Mouse (Mus musculus) thymus, postnatal 10 days (tissue): ENCODE results near the gene Krtdap.
"Not testable (repeated sequence)": the region's sequence is repeated elsewhere in the genome, so short reads cannot be mapped to it uniquely, and the experiment has no call there.

Source experiments
- DNase-seq, 2 experiments: peaks; one replicate each; pipeline ENCODE4 v3.0.0; 2021; ENCODE audit warnings: low spot score in 2 of 2

The Krtdap gene

DNA sequence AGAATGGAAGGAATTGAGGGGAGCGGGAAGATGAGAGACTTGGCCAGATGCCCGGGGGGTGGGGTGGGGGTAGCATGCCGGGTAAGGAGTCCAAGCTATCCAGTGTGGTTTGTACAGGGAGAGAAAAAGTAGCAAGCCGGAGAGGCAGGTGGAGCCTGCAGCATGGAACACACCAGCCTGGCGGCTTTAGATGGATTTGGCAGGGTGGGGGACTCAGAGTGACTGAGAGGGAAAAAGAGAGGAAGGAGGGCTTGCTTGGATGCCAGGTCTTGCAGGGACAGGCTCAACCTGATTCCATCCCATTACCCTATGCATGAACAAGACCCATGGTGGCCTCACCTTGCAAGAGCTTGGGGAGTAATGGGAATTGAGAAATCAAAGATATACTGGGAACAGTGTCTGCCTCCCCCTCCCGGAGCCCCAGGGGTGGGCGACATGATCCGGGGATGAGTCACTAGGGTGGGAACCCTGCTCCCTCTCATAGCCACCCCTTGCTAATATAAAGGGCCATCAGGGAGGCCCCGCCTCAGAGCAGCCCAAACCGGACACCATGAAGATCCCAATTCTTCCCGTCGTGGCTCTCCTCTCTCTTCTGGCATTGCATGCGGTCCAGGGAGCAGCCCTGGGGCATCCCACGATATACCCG lies at the start of gene Krtdap:
TSS of gene Krtdap (plus strand) at position 520 of the 646 bp plus-strand sequence.
- no peak for DNase-seq

DNA sequence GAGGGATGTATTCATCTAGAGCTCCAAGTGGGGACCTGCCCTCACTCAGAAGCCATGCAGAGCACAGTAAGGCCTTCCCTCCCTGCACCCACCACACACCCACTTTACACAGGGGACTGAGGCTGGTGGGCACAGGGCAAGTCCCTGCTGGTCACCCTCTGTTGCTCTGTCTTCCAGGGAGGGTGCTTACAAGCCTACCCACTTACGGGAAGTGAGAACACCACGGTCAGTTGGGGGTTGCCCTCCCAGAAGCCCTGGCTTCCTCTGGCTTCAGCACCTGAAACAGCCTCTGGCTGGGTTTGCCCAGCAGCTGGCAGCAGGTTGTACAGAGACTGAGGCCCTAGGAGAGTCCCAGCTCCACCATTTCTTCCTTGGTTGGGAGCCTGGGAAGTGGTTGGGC lies 45.1 kb upstream of the Krtdap start:
- DNase-seq, result not testable (repeated sequence)

DNA sequence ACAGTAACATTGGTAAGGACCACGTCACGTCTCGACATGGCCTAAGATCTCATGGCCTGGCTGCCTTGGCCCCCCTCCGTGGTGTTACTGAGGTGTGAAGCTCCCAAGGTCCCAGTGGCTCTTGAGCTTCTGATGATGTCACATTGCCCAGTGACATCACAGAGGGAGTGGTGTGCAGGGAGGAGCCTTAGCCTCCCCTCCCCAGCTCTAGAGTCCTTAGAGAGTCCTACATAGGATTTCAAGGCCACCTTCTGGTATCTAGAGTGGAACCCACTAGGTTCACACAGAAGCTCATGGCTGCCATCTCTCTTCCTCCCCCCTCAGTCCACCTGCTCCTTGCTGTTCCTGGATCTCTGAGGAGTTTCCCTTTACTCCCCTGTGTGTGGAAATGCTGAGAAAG lies 44.1 kb upstream of the Krtdap start, which contains the start of gene Gapdhs:
TSS of gene Gapdhs (minus strand) at position 65 of the 400 bp plus-strand sequence.
- not testable (repeated sequence) for DNase-seq

DNA sequence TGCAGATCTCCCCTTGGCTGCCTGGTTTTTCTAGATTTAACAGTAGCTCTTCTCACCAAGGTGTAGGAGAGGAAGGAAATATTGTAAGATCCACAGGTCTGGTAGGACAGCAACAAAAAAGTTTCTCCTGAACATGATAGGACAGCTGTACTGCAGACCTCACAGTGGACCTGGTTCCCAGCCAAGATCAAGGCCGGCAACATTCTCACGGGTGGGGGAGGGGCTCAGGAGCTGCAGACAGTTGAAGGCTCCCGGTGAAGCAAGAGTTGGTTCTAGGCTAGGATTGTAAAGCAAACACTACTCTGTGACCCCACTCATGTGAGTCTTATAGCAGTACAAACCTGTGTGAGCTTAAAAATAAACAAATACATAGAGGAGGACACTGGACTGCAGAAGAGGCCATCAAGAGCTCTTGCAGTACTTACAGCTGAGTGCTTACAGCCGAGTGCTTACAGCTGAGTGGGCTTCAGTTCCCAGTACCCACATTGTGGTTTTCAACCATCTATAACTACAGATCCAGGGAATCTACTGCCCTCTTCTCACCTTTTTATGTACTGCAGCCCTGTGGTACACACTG lies 43.6 kb upstream of the Krtdap start:
- no peak for DNase-seq

DNA sequence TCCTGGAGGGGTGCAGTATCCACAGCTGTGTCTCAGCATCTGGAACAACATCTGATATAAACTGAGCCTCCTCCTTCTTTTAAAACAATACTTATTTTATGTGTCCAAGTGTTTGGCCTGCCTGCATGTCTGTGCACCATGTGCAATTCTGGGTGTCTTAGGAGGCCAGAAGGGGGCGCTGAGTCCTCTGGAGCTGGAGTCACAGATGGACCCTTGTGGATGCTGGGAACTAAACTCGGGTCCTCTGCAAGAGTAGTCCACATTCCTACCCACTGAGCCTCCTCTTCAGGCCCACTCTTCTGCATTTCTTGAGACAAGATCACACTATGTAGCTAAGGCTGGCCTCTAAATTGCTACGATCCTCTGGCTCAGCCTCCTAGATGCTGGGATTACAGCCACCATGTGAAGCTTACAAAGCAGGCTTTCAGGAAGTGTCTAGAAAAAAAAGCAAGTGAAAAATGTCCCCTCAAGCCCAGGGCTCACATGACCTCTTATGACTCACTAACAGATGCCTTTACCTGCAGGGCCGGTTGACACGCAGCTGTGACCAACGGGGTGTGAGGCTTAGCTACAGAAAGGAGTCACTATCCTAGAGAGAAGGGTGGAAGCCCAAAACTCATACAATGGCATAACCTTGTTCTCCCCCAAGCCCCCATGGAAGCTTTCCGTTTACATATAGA lies 40.0 kb upstream of the Krtdap start:
- DNase-seq, result no peak

DNA sequence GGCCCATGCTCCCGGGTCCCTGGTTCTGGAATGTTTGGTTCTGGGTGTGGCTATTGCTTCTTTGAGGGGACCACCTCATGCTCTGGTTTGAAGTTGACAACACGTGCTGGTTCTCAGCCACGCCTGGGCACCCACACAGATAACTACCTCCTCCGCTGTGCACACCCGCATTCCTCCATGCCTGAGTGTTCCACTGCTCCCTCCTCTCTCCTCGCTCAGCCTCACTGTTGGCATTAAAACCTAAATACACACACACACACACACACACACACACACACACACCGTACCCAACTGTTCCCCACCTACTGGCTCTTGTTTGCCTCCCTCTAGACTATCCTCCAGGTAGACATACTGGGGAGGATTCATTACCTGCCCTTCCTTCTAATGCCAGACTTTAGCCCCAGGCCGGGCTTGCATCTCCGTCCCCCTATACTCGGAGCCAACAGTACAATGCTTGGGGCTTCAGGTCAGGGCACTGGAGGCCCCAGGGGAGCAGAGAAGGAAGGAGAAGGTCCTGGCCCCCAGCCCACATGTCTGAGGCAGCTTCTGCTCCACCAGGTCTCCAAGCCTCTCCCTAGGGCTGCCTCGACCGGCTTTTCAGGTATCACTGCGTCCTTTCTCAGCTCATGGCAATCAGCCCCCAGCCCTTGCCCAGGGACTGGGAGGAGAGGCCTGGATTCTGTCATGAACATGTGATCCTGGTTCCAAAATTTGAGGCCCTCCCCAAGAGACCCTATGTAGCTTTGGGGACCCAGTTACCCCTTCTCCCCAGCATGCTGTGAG lies 37.7 kb upstream of the Krtdap start:
- no peak for DNase-seq

DNA sequence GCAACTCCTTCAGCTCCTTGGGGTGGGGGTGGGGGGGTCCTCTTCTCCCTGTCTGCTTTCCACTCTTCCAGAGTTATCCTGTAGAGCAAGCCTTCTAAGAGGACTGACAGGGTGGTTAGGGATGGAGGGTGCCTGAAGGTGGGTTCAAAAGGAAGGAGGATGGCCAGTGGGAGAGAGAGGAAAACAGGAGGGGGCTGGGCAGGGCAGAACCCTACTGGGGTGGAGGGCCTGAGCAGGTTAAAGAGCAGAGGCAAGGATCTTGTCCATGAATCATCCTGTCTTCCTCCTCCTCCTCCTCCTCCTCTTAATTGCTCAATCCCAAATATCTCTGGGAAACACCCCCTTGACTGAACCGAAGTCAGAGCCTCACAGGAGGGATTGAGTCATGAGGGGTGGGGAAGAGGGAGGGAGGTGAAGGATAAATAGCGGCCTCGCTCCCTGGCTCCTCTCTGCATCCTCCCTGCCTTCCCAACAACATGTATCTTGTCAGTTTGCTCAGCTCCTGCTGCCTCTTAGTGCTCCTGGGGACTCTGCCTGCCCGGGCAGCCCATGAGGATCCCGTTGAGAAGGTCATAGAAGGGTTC lies 36.5 kb upstream of the Krtdap start, which contains the start of gene Sbsn:
TSS of gene Sbsn (plus strand) at position 386 of the 584 bp plus-strand sequence.
- DNase-seq, result no peak

DNA sequence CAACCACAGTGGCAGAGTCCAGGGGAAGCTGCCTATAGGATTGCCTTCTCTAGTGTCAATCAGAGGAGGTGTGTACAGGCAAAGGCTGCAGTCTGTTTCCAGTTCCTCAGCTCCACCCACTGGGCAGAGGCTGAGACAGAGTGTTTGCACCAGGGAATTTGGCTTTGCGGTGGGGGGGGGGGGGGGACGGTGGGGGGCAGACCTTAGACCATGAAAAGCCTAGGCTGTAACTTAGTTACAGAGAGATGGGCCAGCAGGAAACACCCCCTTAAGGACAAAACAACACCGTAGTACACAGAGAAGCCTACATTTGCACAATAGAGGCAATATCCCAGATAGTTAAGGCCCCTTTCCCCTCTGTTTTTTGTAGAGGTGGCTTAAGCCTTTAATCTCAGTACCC lies 30.7 kb upstream of the Krtdap start:
- DNase-seq, result no peak

DNA sequence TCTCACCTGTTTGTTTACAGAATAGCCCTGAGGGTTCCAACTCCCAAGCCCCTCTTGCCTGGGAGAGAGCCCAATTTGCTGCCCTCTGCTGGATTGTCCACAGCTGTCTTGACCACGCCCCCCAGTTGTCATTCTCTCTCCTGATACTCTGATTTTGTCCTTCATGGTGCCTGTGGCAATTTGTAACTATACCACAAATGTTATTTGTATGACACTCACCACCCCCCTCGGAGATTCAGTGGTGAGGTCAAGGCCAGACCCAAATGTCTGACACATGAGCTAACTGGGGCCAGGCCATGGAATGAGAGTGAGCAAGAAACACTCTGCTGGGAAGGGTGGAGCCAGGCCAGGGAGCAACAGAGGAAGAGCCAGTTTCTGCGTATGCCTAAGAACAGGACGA lies 28.8 kb upstream of the Krtdap start:
- peak in 1 of 2 experiments; percentile 29 for DNase-seq

DNA sequence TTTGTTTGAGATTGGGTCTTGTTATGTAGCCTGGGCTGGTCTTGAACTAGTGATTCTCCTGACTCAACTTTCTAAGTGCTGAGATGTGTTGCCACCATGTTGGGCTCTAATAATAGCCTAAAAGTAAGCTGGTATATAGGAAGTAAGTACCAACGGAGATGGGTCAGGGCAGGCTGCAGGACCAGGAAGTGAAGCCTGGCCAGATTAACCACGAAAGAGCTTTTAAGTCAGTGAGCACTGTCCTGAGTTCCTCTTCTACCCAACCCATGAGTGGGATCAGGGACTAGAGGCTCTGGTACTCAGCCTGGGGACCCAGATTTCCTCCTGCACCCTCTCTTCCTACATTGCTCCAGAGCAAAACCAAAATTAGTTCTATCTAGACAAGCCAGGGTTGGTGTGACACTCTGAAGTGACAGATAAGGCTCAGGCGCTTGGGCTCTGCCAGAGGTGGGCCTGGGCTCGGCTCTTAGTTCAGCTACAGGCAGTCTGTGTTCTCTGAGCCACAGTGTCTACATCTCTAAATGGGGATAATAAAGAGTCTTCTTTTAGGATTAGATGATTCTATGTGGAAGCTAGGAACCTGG lies 25.8 kb upstream of the Krtdap start:
- DNase-seq, result no peak

DNA sequence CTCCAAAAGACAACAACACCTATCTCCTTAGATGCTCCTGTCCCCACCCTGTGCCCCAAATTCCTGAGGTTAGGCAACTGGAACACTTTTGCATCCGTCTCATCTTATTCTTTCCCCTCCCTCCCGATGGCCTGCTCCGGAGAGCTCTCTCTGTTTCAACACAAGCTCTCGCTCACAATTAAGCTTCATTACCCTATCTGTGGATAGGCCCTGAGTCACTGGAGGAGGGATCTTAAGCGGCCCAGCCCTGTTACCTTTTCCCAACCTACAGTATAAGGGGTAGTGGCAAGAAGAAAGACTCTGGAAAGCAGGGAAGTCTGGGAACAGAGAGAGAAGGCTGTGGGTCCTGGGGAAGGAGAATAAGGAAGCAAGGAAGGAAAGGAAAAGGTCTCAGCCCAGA lies 24.2 kb upstream of the Krtdap start, which contains the start of gene Dmkn:
TSS of gene Dmkn (plus strand) at position 301 of the 400 bp plus-strand sequence.
- DNase-seq, result no peak

DNA sequence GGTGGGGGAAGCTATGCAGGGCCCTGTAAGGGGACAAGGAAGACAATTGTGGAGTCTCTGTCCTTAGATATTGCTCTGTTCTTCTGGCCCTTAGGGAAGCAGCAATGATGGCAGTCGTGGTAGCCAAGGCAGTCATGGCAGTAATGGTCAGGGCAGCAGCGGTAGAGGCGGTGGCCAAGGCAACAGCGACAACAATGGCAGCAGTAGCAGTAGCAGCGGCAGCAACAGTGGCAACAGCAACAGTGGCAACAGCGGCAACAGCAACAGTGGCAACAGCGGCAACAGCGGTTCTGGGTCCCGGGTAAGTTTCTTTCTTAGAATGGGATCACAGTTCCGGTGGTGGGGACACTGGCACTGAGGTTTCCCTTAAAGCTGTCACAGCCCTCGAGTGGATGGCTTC lies 22.5 kb upstream of the Krtdap start:
- no peak for DNase-seq

DNA sequence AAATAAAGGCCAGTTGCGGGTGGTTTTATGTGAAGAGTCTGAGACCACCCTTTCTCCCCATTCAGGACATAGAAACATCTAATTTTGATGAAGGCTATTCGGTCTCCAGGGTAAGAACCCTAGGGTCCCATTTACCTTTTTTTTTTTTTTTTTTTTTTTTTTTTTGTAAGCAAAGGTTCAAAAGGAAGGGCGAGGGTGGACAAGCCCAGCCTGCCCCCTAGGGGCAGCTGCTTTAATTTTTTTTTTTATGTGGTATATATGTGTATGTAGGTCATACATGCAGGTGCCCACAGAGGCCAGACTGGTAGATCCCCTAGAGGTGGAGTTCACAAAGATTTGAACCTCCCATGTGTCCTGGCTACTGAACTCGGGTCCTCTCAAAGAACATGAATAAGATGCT lies 21.3 kb upstream of the Krtdap start:
- no peak for DNase-seq

DNA sequence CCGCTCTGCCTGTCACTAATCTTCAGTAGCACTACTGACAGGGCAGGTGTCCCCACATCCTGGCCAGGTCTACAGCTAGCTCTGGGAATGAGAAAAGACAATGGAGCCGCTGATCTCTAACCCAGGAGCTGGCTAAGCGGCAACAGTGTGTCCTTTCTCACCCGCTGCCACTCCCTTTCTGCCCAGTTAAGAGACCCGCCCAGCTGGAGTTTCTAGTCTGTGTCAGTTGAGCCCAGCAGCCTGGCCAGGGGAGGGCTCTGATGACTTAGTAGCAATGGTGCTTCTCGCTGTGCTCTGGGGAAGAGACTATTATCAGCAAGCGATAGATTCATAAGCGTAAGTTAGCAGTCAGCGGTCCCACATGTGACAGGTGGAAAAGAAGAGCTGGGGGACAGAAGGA lies 18.5 kb upstream of the Krtdap start:
- DNase-seq, result no peak

DNA sequence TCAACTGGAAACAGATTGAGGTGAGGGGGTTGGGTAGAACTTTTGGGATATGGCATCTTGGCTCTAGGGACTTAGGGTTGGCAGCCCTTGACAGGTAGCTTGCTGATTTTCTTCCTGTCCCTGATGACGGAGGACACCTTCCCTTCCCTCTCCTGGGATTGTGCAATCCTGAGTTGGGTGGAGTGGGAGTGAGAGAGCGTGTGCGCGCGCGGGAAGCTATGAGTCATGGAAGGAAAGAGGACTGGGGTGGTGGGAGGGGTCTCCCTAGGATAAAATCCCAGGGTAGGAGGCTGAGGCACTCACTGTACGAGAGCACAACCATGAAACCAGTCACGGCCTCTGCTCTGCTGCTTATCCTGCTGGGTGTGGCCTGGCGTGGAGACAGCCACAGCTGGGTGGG lies 11.6 kb upstream of the Krtdap start:
- DNase-seq, result no peak

DNA sequence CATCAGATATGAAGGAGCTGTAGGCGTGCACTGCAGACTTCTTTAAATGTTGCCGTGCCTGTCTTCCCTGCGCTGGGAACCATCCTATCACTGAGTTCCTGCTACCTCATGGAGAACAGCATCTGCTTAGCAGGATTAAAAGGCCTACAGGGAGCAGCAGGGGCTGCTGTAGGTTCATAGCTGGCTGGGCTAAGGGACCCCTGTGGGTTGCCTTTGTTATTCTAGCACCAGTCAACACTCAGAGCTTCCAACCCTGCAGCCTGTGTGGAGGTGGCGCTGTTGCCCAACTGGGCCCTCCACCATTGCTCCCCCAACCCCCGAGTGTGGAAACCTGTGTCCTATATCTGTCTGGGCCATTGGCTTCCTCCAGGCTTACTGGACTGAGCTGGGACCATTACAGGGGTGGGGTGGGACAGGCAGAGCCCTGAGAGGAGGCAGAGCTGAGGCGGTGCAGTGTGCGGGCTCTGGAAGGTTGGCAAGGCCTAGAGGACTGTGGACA lies 10.6 kb upstream of the Krtdap start:
- no peak for DNase-seq

DNA sequence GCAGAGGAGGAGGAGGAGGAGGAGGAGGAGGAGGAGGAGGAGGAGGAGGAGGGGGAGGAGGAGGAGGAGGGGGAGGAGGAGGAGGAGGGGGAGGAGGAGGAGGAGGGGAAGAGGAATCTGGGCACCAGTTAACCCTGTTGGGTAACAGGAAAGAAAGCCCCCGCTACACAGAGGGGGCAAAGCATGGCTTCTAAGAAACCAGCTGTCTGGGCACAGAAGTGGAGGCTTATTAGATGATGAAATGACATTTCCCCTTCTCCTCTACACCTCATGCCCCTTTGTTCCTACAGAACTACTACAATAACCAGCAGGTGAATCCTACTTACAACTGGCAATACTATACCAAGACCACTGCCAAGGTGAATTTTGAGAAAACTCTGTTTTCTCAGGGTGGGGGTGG lies 9.8 kb upstream of the Krtdap start:
- DNase-seq, result no peak

DNA sequence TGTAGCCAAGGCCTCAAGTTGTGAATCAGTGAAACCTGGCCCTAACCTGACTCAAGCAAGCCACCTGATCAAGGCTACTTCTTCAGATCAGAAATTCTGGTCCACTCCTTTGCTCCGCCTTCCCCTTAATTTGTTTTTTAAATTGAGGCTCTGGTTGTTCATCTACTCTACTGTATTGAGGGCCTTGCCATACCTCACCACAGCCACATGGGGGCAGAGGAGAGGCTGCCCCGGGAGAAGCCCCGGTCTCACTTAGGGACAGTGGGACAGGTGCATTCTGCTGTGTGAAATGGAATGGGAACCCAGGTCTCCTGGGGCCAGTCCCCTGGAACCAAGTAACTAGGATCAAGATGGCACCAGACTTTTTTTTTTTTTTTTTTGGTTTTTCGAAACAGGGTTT lies 5.9 kb upstream of the Krtdap start:
- DNase-seq, result peak in 1 of 2 experiments; percentile 31

DNA sequence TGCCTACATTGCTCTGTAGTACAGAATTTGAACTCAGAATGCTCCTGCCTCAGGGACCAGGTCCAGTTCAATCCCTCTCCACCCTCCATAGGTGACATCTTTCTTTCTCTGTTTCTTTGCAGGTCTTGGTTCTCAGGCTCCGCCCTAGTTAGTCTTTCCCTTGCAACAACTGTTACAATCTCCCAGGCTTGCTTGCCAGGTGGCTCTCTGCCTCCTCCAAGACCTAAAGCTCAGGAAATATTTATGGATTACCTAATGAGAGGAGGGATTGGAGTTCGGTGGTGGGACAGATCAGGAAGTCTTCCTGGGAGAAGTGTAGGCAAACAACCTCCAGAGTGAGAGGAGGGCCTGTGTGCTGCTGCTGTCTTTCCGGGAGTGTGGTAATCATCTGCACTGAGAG lies 5.0 kb upstream of the Krtdap start:
- DNase-seq, result no peak

DNA sequence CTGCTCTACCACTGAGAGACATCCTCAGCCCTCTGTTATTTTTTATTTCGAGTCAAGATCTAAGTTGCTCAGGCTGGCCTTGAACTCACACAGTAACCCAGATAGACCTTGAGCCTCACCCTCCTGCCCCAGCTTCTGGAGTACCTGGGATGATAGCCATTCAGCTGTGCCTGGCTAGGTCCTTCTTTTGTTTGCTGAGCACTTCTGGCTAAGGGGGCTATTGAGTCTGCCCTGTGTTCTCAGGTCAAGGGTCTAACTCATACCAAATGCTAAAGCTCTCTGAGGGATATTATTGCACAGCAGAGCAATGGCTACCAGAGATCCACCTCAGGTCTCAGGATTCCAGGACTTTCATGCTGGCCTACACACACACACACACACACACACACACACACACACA lies 2.5 kb upstream of the Krtdap start:
- no peak for DNase-seq
